Mouse (Mus musculus) limb, embryonic 11.5 days (tissue): Measurements from ENCODE around the gene Agfg1. TPM values are rescaled to one million over a fixed set of nuclear protein-coding genes. Genes with fewer than 3 reads are reported as not detected.

ENCODE experiments used
- ATAC-seq: fragments of 200-750 bp; cut with Nextera tagmentation; 2 replicates; pipeline ENCODE4 v1.8.0; 2017; ENCODE audit warnings: low read depth; ENCODE audit not compliant: insufficient number of reproducible peaks, low FRiP score, low TSS enrichment
- DNase-seq: peaks from one replicate; pipeline ENCODE4 v3.0.0-alpha.2; 2015; ENCODE audit warnings: low spot score
- H3K27ac ChIP-seq: fragments of 300-500 bp; sonication (generic); replicated peaks from 2 replicates; pipeline ENCODE4 v1.5.1; 2014; ENCODE audit warnings: low read depth, mild to moderate bottlenecking, low read length
- H3K27me3 ChIP-seq: fragments of 300-500 bp; sonication (generic); 2 replicates; pipeline ENCODE4 v1.6.1; 2014; ENCODE audit warnings: mild to moderate bottlenecking, low read length, mixed read lengths; ENCODE audit not compliant: control insufficient read depth, insufficient read depth
- H3K36me3 ChIP-seq: fragments of 300-500 bp; sonication (generic); 2 replicates; pipeline ENCODE4 v1.6.1; 2014; ENCODE audit warnings: mild to moderate bottlenecking, low read length, moderate library complexity, mixed read lengths; ENCODE audit not compliant: control insufficient read depth, insufficient read depth
- H3K4me1 ChIP-seq: fragments of 300-500 bp; sonication (generic); 2 replicates; pipeline ENCODE4 v1.6.1; 2014; ENCODE audit warnings: low read length, mixed read lengths; ENCODE audit not compliant: control insufficient read depth, insufficient read depth
- H3K4me2 ChIP-seq: fragments of 300-500 bp; sonication (generic); 2 replicates; pipeline ENCODE4 v1.6.1; 2014; ENCODE audit warnings: low read depth, mild to moderate bottlenecking, moderate library complexity; ENCODE audit not compliant: severe bottlenecking
- H3K4me3 ChIP-seq: fragments of 300-500 bp; sonication (generic); 2 replicates; pipeline ENCODE4 v1.5.1; 2014; ENCODE audit warnings: low read depth, low read length
- H3K9ac ChIP-seq: fragments of 300-500 bp; sonication (generic); 2 replicates; pipeline ENCODE4 v1.6.1; 2014; ENCODE audit warnings: mild to moderate bottlenecking, low read length
- H3K9me3 ChIP-seq: fragments of 300-500 bp; sonication (generic); 2 replicates; pipeline ENCODE4 v1.6.1; 2016; ENCODE audit warnings: low read length; ENCODE audit not compliant: control insufficient read depth
- WGBS: fragments of 180-500 bp; shearing (Covaris S2); extraction: QIAGEN DNeasy Blood & Tissue Kit; methylation state at CpG from one replicate; pipeline ENCODE4 v1.1.7; 2014; 5-methylcytosine and 5-hydroxymethylcytosine counted together
- polyA plus RNA-seq: library from polyadenylated mRNA; unstranded; fragments of >200 nt; fragmentation: Nextera tagmentation; extraction: Ambion mirVana; gene quantifications from 2 replicates; pipeline ENCODE4 v1.2.1, GENCODE M21; 2014

Agfg1 gene
- polyA plus RNA-seq, 1 experiment from 2014 or later = 39.8 TPM

GRCm38 (mm10) chr1:82815941-82816716 is 23.2 kb upstream of the Agfg1 start:
- H3K27ac ChIP-seq = no peak overlapping the region
- no peak for ATAC-seq
- no peaks in the 10 kb centered on the region for H3K9me3 ChIP-seq
- H3K27me3 ChIP-seq = no peaks in the 10 kb centered on the region
- no peak overlapping the region for H3K9ac ChIP-seq
- 80% methylated on average over 17 of the region's 17 CpGs for WGBS
- H3K36me3 ChIP-seq = no peaks in the 10 kb centered on the region
- no peak for DNase-seq
- no peak overlapping the region for H3K4me3 ChIP-seq
- H3K4me2 ChIP-seq = no peak overlapping the region
- H3K4me1 ChIP-seq = no peaks in the 10 kb centered on the region

- no peak for DNase-seq
- Histone ChIP-seq H3K4me3 (no peak overlapping the region), H3K9ac (no peak overlapping the region), H3K36me3 (no peaks in the 10 kb centered on the region), H3K4me1 (no peaks in the 10 kb centered on the region), H3K27me3 (no peaks in the 10 kb centered on the region), H3K4me2 (no peak overlapping the region), H3K27ac (no peak overlapping the region), H3K9me3 (no peaks in the 10 kb centered on the region)
- WGBS = 49% methylated on average over 10 of the region's 10 CpGs
- no peak for ATAC-seq
These were observed 19.9 kb upstream of the Agfg1 start for GRCm38 (mm10) chr1:82819366-82819765.

- H3K27ac ChIP-seq = no peak overlapping the region
- H3K9me3 ChIP-seq = no peaks in the 10 kb centered on the region
- no peak overlapping the region for H3K4me2 ChIP-seq
- DNase-seq = peak; percentile 32
- no peaks in the 10 kb centered on the region for H3K27me3 ChIP-seq
- WGBS = 61% methylated on average over 15 of the region's 15 CpGs
- ATAC-seq = no peak
- no peaks in the 10 kb centered on the region for H3K4me1 ChIP-seq
- H3K4me3 ChIP-seq = no peak overlapping the region
- H3K9ac ChIP-seq = no peak overlapping the region
- H3K36me3 ChIP-seq = no peaks in the 10 kb centered on the region
These were observed 19.1 kb upstream of the Agfg1 start for GRCm38 (mm10) chr1:82820179-82820578.

- Histone ChIP-seq H3K4me1 (no peaks in the 10 kb centered on the region), H3K9me3 (no peaks in the 10 kb centered on the region), H3K36me3 (no peaks in the 10 kb centered on the region), H3K27ac (no peak overlapping the region), H3K27me3 (no peaks in the 10 kb centered on the region), H3K9ac (no peak overlapping the region), H3K4me3 (no peak overlapping the region), H3K4me2 (no peak overlapping the region)
- 82% methylated on average over 3 of the region's 3 CpGs for WGBS
- DNase-seq = no peak
- ATAC-seq = no peak
These were observed 18.6 kb upstream of the Agfg1 start for GRCm38 (mm10) chr1:82820626-82821186.

GRCm38 (mm10) chr1:82821846-82822245 is 17.4 kb upstream of the Agfg1 start:
- H3K4me2 ChIP-seq = no peak overlapping the region
- DNase-seq = no peak
- no peak overlapping the region for H3K9ac ChIP-seq
- H3K9me3 ChIP-seq = no peaks in the 10 kb centered on the region
- H3K27me3 ChIP-seq = no peaks in the 10 kb centered on the region
- ATAC-seq = no peak
- H3K4me3 ChIP-seq = no peak overlapping the region
- no peaks in the 10 kb centered on the region for H3K36me3 ChIP-seq
- H3K4me1 ChIP-seq = no peaks in the 10 kb centered on the region
- 83% methylated on average over 3 of the region's 3 CpGs for WGBS
- no peak overlapping the region for H3K27ac ChIP-seq

GRCm38 (mm10) chr1:82824147-82824546 is 15.1 kb upstream of the Agfg1 start:
- ATAC-seq (no peak), DNase-seq (no peak)
- H3K27ac ChIP-seq = no peak overlapping the region
- H3K36me3 ChIP-seq = no peaks in the 10 kb centered on the region
- 86% methylated on average over 6 of the region's 6 CpGs for WGBS
- no peak overlapping the region for H3K4me3 ChIP-seq
- no peaks in the 10 kb centered on the region for H3K9me3 ChIP-seq
- H3K4me1 ChIP-seq = no peaks in the 10 kb centered on the region
- H3K4me2 ChIP-seq = no peak overlapping the region
- H3K9ac ChIP-seq = no peak overlapping the region
- no peaks in the 10 kb centered on the region for H3K27me3 ChIP-seq

DNA sequence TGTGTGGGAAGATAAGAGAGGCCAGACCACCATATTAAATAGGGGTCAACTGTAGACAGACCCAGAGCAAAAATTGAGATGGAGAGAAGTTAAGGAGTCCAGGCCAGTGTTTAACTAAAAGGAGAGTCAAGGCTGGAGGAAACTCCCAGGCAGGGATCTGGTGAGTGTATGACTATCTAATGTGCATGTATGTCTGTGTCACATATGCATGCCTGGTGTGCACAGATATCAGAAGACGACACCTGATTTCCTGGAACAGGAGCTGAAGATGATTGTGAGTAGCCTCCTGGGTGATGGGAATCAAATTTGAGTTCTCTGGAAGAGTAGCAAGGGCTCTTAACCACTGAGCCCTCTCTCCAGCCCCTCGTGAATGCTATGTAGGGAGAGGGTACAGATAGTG is 14.0 kb upstream of the Agfg1 start:
- H3K9me3 ChIP-seq = no peaks in the 10 kb centered on the region
- 93% methylated on average over 2 of the region's 2 CpGs for WGBS
- no peak overlapping the region for H3K4me2 ChIP-seq
- ATAC-seq = no peak
- H3K27me3 ChIP-seq = no peaks in the 10 kb centered on the region
- no peaks in the 10 kb centered on the region for H3K4me1 ChIP-seq
- no peak overlapping the region for H3K27ac ChIP-seq
- no peaks in the 10 kb centered on the region for H3K36me3 ChIP-seq
- no peak overlapping the region for H3K9ac ChIP-seq
- DNase-seq = no peak
- no peak overlapping the region for H3K4me3 ChIP-seq

GRCm38 (mm10) chr1:82825783-82826182 is 13.5 kb upstream of the Agfg1 start:
- no peak for ATAC-seq
- no peak overlapping the region for H3K27ac ChIP-seq
- WGBS = 89% methylated on average over 7 of the region's 7 CpGs

More at GRCm38 (mm10) chr1:82825783-82826182, 13.5 kb upstream of the Agfg1 start:
- no peaks in the 10 kb centered on the region for H3K9me3 ChIP-seq
- H3K9ac ChIP-seq = no peak overlapping the region
- H3K4me3 ChIP-seq = no peak overlapping the region
- no peak for DNase-seq
- no peak overlapping the region for H3K4me2 ChIP-seq
- H3K36me3 ChIP-seq = no peaks in the 10 kb centered on the region
- H3K27me3 ChIP-seq = no peaks in the 10 kb centered on the region
- no peaks in the 10 kb centered on the region for H3K4me1 ChIP-seq
